Mouse (Mus musculus): ENCODE data around the gene Zswim4.

The Zswim4 gene

GRCm38 (mm10) chr8:84223322-84224029 lies 13.4 kb downstream of the Zswim4 start:
- in situ Hi-C loops (cut with MboI, MseI) = no loop called here

GRCm38 (mm10) chr8:84222566-84223165 lies 14.2 kb downstream of the Zswim4 start:
- in situ Hi-C loops (cut with MboI, MseI) = no loop called here

GRCm38 (mm10) chr8:84220105-84220504 lies 16.8 kb downstream of the Zswim4 start:
- in situ Hi-C loops (cut with MboI, MseI) = no loop called here

- in situ Hi-C loops (cut with MboI, MseI) = no loop called here
Observed at GRCm38 (mm10) chr8:84218143-84218542, 18.7 kb downstream of the Zswim4 start.

GRCm38 (mm10) chr8:84217206-84217605 lies 19.6 kb downstream of the Zswim4 start:
- in situ Hi-C loops (cut with MboI, MseI) = no loop called here

- in situ Hi-C loops (cut with MboI, MseI) = no loop called here
Observed at GRCm38 (mm10) chr8:84213277-84213676, 23.6 kb downstream of the Zswim4 start.

GRCm38 (mm10) chr8:84211881-84212563 lies 24.8 kb downstream of the Zswim4 start:
- in situ Hi-C loops (cut with MboI, MseI) = no loop called here

GRCm38 (mm10) chr8:84211202-84211601 lies 25.7 kb downstream of the Zswim4 start:
- in situ Hi-C loops (cut with MboI, MseI) = no loop called here

- in situ Hi-C loops (cut with MboI, MseI) = no loop called here
Observed at GRCm38 (mm10) chr8:84210167-84210791, 26.6 kb downstream of the Zswim4 start.

- in situ Hi-C loops (cut with MboI, MseI) = loop anchor here (10.0 kb wide), 1 partner anchor 1424 kb away; no protein-coding TSS in a partner anchor
Observed at GRCm38 (mm10) chr8:84208381-84209380, 28.2 kb downstream of the Zswim4 start.

- in situ Hi-C loops (cut with MboI, MseI) = loop anchor here (10.0 kb wide), 1 partner anchor 1423 kb away; no protein-coding TSS in a partner anchor
Observed at GRCm38 (mm10) chr8:84207811-84208210, 29.0 kb downstream of the Zswim4 start.

GRCm38 (mm10) chr8:84206666-84207065 lies 30.2 kb downstream of the Zswim4 start:
- in situ Hi-C loops (cut with MboI, MseI) = loop anchor here (10.0 kb wide), 1 partner anchor 1422 kb away; no protein-coding TSS in a partner anchor

GRCm38 (mm10) chr8:84205073-84205472 lies 31.8 kb downstream of the Zswim4 start:
- in situ Hi-C loops (cut with MboI, MseI) = loop anchor here (10.0 kb wide), 1 partner anchor 1420 kb away; no protein-coding TSS in a partner anchor

GRCm38 (mm10) chr8:84203975-84204772 lies 32.7 kb downstream of the Zswim4 start:
- in situ Hi-C loops (cut with MboI, MseI) = loop anchor here (10.0 kb wide), 1 partner anchor 1419 kb away; no protein-coding TSS in a partner anchor

- in situ Hi-C loops (cut with MboI, MseI) = loop anchor here (10.0 kb wide), 1 partner anchor 1418 kb away; no protein-coding TSS in a partner anchor
Observed at GRCm38 (mm10) chr8:84202938-84203917, 33.6 kb downstream of the Zswim4 start.

- in situ Hi-C loops (cut with MboI, MseI) = loop anchor here (10.0 kb wide), 1 partner anchor 1418 kb away; no protein-coding TSS in a partner anchor
Observed at GRCm38 (mm10) chr8:84202466-84202865, 34.4 kb downstream of the Zswim4 start.

GRCm38 (mm10) chr8:84201545-84202245 lies 35.2 kb downstream of the Zswim4 start:
- in situ Hi-C loops (cut with MboI, MseI) = loop anchor here (10.0 kb wide), 1 partner anchor 1417 kb away; no protein-coding TSS in a partner anchor
